Mouse (Mus musculus) ovary, postnatal 10 days (tissue): ENCODE data around the gene Tekt4.

Experiments used
- DNase-seq: peaks from one replicate; pipeline ENCODE4 v3.0.0; 2022; ENCODE audit warnings: low spot score

The Tekt4 gene

GRCm38 (mm10) chr17:25454272-25454671 is at the start of gene Tekt4:
Gene Tekt4, plus strand, starts transcription at chr17:25454615.
- DNase-seq = no peak

- DNase-seq = no peak
Observed at GRCm38 (mm10) chr17:25405224-25405895, 49.1 kb upstream of the Tekt4 start.

GRCm38 (mm10) chr17:25406011-25406441 is 48.4 kb upstream of the Tekt4 start:
- DNase-seq = no peak

GRCm38 (mm10) chr17:25407352-25407751 is 47.1 kb upstream of the Tekt4 start:
- no peak for DNase-seq

- no peak for DNase-seq
Observed at GRCm38 (mm10) chr17:25408302-25408999, 46.0 kb upstream of the Tekt4 start.

GRCm38 (mm10) chr17:25409621-25410020 is 44.8 kb upstream of the Tekt4 start:
- no peak for DNase-seq

- no peak for DNase-seq
Observed at GRCm38 (mm10) chr17:25410180-25410579, 44.2 kb upstream of the Tekt4 start.

GRCm38 (mm10) chr17:25410786-25411185 is 43.6 kb upstream of the Tekt4 start:
- no peak for DNase-seq

GRCm38 (mm10) chr17:25411251-25411650 is 43.2 kb upstream of the Tekt4 start:
- no peak for DNase-seq

GRCm38 (mm10) chr17:25414209-25414608 is 40.2 kb upstream of the Tekt4 start:
- no peak for DNase-seq

GRCm38 (mm10) chr17:25414917-25415316 is 39.5 kb upstream of the Tekt4 start:
- DNase-seq = no peak

GRCm38 (mm10) chr17:25415421-25415913 is 38.9 kb upstream of the Tekt4 start:
- DNase-seq = no peak

GRCm38 (mm10) chr17:25416219-25416618 is 38.2 kb upstream of the Tekt4 start:
- no peak for DNase-seq

GRCm38 (mm10) chr17:25417990-25418389 is 36.4 kb upstream of the Tekt4 start:
- no peak for DNase-seq

- DNase-seq = no peak
Observed at GRCm38 (mm10) chr17:25418926-25419325, 35.5 kb upstream of the Tekt4 start.

GRCm38 (mm10) chr17:25420998-25421397 is 33.4 kb upstream of the Tekt4 start:
- no peak for DNase-seq

- no peak for DNase-seq
Observed at GRCm38 (mm10) chr17:25424526-25425080, 29.8 kb upstream of the Tekt4 start.

GRCm38 (mm10) chr17:25425996-25426395 is 28.4 kb upstream of the Tekt4 start:
- no peak for DNase-seq

GRCm38 (mm10) chr17:25427441-25427840 is 27.0 kb upstream of the Tekt4 start:
- DNase-seq = peak; percentile 62

- no peak for DNase-seq
Observed at GRCm38 (mm10) chr17:25429240-25429639, 25.2 kb upstream of the Tekt4 start.

GRCm38 (mm10) chr17:25429886-25430285 is 24.5 kb upstream of the Tekt4 start:
- DNase-seq = no peak

- no peak for DNase-seq
Observed at GRCm38 (mm10) chr17:25430534-25430933, 23.9 kb upstream of the Tekt4 start.
